Mouse (Mus musculus): ENCODE data around the gene Ppm1e.

- TF ChIP-seq ETS1 (conservative IDR thresholded peaks at IDR 0.05; ENCODE audit: low read depth, low read length) (no peak), BHLHE40 (IDR thresholded peaks at IDR 0.05; ENCODE audit: low read depth, low read length) (no peak), HCFC1 (IDR thresholded peaks at IDR 0.05; ENCODE audit: low read depth, low read length) (no peak), E2F4 (IDR thresholded peaks at IDR 0.05; ENCODE audit: insufficient replicate concordance, low read depth, low read length) (no peak), NRF1 (IDR thresholded peaks at IDR 0.05; ENCODE audit: low read depth, low read length) (no peak), POLR2A (IDR thresholded peaks at IDR 0.05; ENCODE audit: low read depth, low read length) (no peak), CTCF (conservative IDR thresholded peaks at IDR 0.05 in 1 of 2, IDR thresholded peaks at IDR 0.05 in 1 of 2; ENCODE audit: low read depth in 2 of 2, low read length in 2 of 2) (no peak), MAX (IDR thresholded peaks at IDR 0.05; ENCODE audit: low read length) (no peak), USF2 (conservative IDR thresholded peaks at IDR 0.05; ENCODE audit: low read depth, low read length) (no peak), MYC (IDR thresholded peaks at IDR 0.05; ENCODE audit: low read depth, low read length) (no peak)
These were observed 86.1 kb downstream of the Ppm1e start for GRCm38 (mm10) chr11:87272725-87273124.
